Mouse (Mus musculus): ENCODE data around the gene Phyhd1.

DNA sequence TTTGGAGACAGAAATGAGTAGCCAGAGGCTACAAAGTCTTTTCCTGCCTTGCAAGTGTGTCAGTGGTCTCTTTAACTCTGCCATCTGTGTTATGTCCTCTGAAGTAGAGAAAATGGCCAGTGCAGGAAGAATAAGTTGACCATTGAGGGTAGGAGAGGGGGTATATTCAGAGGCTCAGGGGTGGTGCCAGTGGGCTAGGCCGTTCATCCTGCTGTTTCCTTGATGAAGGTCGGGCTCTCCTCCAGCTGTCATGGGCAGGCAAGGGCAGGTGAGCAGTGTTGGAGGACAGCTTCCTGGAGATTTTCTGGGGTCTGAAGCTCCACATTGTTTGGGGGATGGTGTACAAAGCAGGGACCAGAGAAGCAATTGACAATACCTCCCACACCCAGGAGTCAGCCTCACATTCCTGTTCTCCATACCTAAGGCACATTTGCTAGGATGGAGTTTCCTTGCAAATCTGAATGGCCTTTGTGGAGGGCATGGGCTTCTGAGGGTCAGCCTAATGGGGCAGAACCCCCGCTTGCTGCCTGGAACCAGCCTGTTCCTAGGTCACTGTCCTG, 27.0 kb upstream of the Phyhd1 start:
- no peak for TF ChIP-seq POLR2A (IDR thresholded peaks at IDR 0.05; ENCODE audit: extremely low read depth, insufficient read depth, low read length)
- no peak for TF ChIP-seq CTCF (IDR thresholded peaks at IDR 0.05; ENCODE audit: extremely low read depth, insufficient read depth, low read length)
